Mouse (Mus musculus): ENCODE results near the gene Prps1l1.

GRCm38 (mm10) chr12:35027533-35027932, 43.0 kb downstream of the Prps1l1 start:
- TF ChIP-seq HCFC1 (IDR thresholded peaks at IDR 0.05; ENCODE audit: borderline replicate concordance, insufficient read depth, low read length) (no peak), CHD2 (IDR thresholded peaks at IDR 0.05; ENCODE audit: low read depth, low read length) (no peak), ZNF384 (IDR thresholded peaks at IDR 0.05; ENCODE audit: low read depth, low read length) (no peak), ZC3H11A (IDR thresholded peaks at IDR 0.05; ENCODE audit: borderline replicate concordance, low read depth, low read length) (no peak)
